Mouse (Mus musculus): ENCODE measurements around the gene Olfr1197. TPM values are rescaled to one million over a fixed set of nuclear protein-coding genes. Genes with fewer than 3 reads are reported as not detected.

The Olfr1197 gene
- not detected for total RNA-seq (2021)
- long read RNA-seq, experiment 1: 0 reads
- long read RNA-seq, experiment 2: 0 reads

GRCm38 (mm10) chr2:88732266-88732665 lies at the start of gene Olfr1197:
Gene Olfr1197, minus strand, starts transcription at chr2:88732366.
- intact Hi-C loops (cut with DNase I): no loop called here
- DNase-seq (ENCODE audit: extremely low spot score in 1 of 2, low spot score in 2 of 2): no peak
- no peak for TF ChIP-seq CTCF (IDR thresholded peaks at IDR 0.05)
- H3K27ac ChIP-seq: no peak within 1 kb of the TSS
- H3K4me3 ChIP-seq: no peak within 1 kb of the TSS

DNA sequence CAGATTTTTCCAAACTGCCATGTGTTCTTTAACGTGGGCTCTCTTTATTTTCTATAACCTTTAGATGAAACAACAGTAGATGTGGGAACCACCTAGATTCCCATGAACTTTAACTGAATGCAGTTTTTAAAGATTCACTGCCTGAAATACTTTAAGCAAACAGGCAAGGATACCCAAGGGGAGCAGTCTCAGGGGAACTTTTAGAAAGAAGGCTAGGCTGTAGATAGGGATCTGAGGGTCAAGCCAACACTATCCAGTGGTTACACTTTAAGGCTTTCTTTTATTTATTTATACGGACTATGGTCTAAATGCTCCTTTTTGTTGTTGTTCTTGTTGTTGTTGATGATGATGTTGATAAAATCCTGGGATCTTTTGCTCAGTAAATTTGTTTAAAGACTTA lies 38.2 kb upstream of the Olfr1197 start, which contains the start of gene Olfr1200:
Olfr1200 (minus strand) TSS at position 101 of the 400 bp plus-strand sequence.
- no peak for TF ChIP-seq CTCF (IDR thresholded peaks at IDR 0.05)
- Histone ChIP-seq H3K4me3 (no peak within 1 kb of the TSS), H3K27ac (no peak within 1 kb of the TSS)
- DNase-seq (ENCODE audit: extremely low spot score in 1 of 2, low spot score in 2 of 2): no peak
- intact Hi-C loops (cut with DNase I): no loop called here

DNA sequence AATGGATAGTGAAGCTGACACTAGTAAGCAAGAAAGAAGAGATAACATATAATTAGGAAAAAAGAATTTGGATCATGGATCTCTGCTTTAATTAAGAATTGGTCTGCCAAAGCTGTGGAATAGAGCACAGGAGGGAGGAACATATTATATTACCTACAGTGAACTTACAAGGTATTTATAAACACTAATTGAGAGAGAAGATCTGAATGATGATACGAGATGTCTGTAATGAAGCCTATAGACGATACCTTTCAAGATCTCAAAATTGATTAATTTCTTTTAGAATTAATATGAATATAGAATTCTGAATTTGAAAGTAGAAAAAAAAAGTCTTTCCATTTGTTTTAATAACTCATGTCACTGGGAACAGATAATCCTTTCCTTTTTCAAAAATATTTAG lies 28.2 kb upstream of the Olfr1197 start, which contains the start of gene Olfr1199:
Olfr1199 (minus strand) TSS at position 101 of the 400 bp plus-strand sequence.
- no peak for TF ChIP-seq CTCF (IDR thresholded peaks at IDR 0.05)
- Histone ChIP-seq H3K27ac (no peak within 1 kb of the TSS), H3K4me3 (no peak within 1 kb of the TSS)
- DNase-seq (ENCODE audit: extremely low spot score in 1 of 2, low spot score in 2 of 2): no peak
- intact Hi-C loops (cut with DNase I): no loop called here

- no peak for TF ChIP-seq CTCF (IDR thresholded peaks at IDR 0.05)
- Histone ChIP-seq H3K4me3 (no peak within 1 kb of the TSS), H3K27ac (no peak within 1 kb of the TSS)
- DNase-seq (ENCODE audit: extremely low spot score in 1 of 2, low spot score in 2 of 2): no peak
- intact Hi-C loops (cut with DNase I): no loop called here
Observed at GRCm38 (mm10) chr2:88751270-88751669, 19.1 kb upstream of the Olfr1197 start, which contains the start of gene Olfr1198. Gene Olfr1198, minus strand, starts transcription at chr2:88751370.

DNA sequence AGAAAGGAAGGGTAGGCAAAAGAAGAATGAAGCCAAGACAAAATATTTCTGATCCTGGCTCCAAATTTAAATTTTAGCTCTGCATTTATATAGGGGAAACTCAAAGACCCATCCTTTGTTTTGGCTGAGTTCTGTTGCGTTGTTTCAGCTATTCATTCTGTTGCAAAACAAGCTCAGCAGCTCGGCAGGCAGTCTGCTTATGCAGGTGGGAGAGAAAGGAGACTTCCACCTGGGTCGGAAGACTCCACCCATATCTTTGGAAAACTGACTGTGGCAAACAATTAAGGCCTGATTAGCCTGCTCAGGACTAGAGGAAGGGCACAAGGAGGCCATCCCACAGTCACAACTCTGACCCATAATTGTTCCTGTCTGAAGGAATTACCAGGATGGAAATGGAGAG lies 11.2 kb upstream of the Olfr1197 start:
- Histone ChIP-seq H3K27ac (no peak overlapping the region), H3K4me3 (no peak overlapping the region)
- no peak for TF ChIP-seq CTCF (IDR thresholded peaks at IDR 0.05)
- no peak for DNase-seq (ENCODE audit: extremely low spot score in 1 of 2, low spot score in 2 of 2)
- intact Hi-C loops (cut with DNase I): no loop called here

GRCm38 (mm10) chr2:88704497-88704896 lies 27.7 kb downstream of the Olfr1197 start, which contains the start of gene Olfr1196:
Gene Olfr1196, minus strand, starts transcription at chr2:88704597.
- Histone ChIP-seq H3K27ac (no peak within 1 kb of the TSS), H3K4me3 (no peak within 1 kb of the TSS)
- no peak for DNase-seq (ENCODE audit: extremely low spot score in 1 of 2, low spot score in 2 of 2)
- TF ChIP-seq CTCF (IDR thresholded peaks at IDR 0.05): no peak
- intact Hi-C loops (cut with DNase I): no loop called here

GRCm38 (mm10) chr2:88689087-88689486 lies 43.1 kb downstream of the Olfr1197 start, which contains the start of gene Olfr1195:
Gene Olfr1195, minus strand, starts transcription at chr2:88689187.
- TF ChIP-seq CTCF (IDR thresholded peaks at IDR 0.05): no peak
- intact Hi-C loops (cut with DNase I): no loop called here

More at GRCm38 (mm10) chr2:88689087-88689486, 43.1 kb downstream of the Olfr1197 start, which contains the start of gene Olfr1195:
- Histone ChIP-seq H3K27ac (no peak within 1 kb of the TSS), H3K4me3 (no peak within 1 kb of the TSS)
- no peak for DNase-seq (ENCODE audit: extremely low spot score in 1 of 2, low spot score in 2 of 2)

Other genes with a start within 250 kb of the Olfr1197 start
- gene Olfr1184, start 248.8 kb downstream of the Olfr1197 start, total RNA-seq (2021): not detected
- gene Olfr1185-ps1, start 239.0 kb downstream of the Olfr1197 start, total RNA-seq (2021): not detected
- gene Olfr1186, start 213.8 kb downstream of the Olfr1197 start, total RNA-seq (2021): not detected
- gene Olfr1188, start 175.4 kb downstream of the Olfr1197 start, total RNA-seq (2021): not detected
- gene Olfr1189, start 145.9 kb downstream of the Olfr1197 start, total RNA-seq (2021): not detected
- gene Olfr1191-ps1, start 91.8 kb downstream of the Olfr1197 start, total RNA-seq (2021): under 1 TPM in 1 of 2 experiments, not detected in 1; 0.05 TPM
- gene Olfr1192-ps1, start 83.9 kb downstream of the Olfr1197 start, total RNA-seq (2021): not detected
- not detected for gene Olfr1193, start 56.7 kb downstream of the Olfr1197 start, total RNA-seq (2021)
- not detected for gene Olfr1195, start 43.2 kb downstream of the Olfr1197 start, total RNA-seq (2021)
- gene Olfr1196, start 27.8 kb downstream of the Olfr1197 start, total RNA-seq (2021): not detected
- not detected for gene Olfr1198, start 19.0 kb upstream of the Olfr1197 start, total RNA-seq (2021)
- not detected for gene Olfr1199, start 28.1 kb upstream of the Olfr1197 start, total RNA-seq (2021)
- not detected for gene Olfr1200, start 38.1 kb upstream of the Olfr1197 start, total RNA-seq (2021)
- gene Olfr1201, start 60.7 kb upstream of the Olfr1197 start, total RNA-seq (2021): not detected
- not detected for gene Olfr1202, start 82.1 kb upstream of the Olfr1197 start, total RNA-seq (2021)
- gene Olfr1205, start 97.4 kb upstream of the Olfr1197 start, total RNA-seq (2021): not detected
- gene Olfr1204, start 116.9 kb upstream of the Olfr1197 start, total RNA-seq (2021): not detected
- gene Olfr1206, start 130.9 kb upstream of the Olfr1197 start, total RNA-seq (2021): not detected
- not detected for gene Olfr1208, start 169.9 kb upstream of the Olfr1197 start, total RNA-seq (2021)
- not detected for gene Olfr1209, start 182.8 kb upstream of the Olfr1197 start, total RNA-seq (2021)
- not detected for gene Olfr1211, start 205.7 kb upstream of the Olfr1197 start, total RNA-seq (2021)
- not detected for gene Olfr1212, start 221.6 kb upstream of the Olfr1197 start, total RNA-seq (2021)
- not detected for gene Gm13762, start 247.9 kb upstream of the Olfr1197 start, total RNA-seq (2021)